Mouse (Mus musculus) small intestine, adult 2 months (tissue): ENCODE measurements around the gene Desi2.

Source experiments
- CTCF ChIP-seq: fragments of 200-500 bp; IDR thresholded peaks from 2 replicates; pipeline ENCODE4 v1.5.1; 2012; ENCODE audit warnings: low read depth, mild to moderate bottlenecking, control low read depth, inconsistent platforms, low read length, moderate library complexity, mixed read lengths; ENCODE audit not compliant: insufficient replicate concordance, insufficient read length; ENCODE audit errors: extremely low read depth
- POLR2A ChIP-seq: fragments of 200-500 bp; IDR thresholded peaks from 2 replicates; pipeline ENCODE4 v1.6.1; 2012; ENCODE audit warnings: low read depth, mild to moderate bottlenecking, control low read depth, inconsistent platforms, low read length, moderate library complexity

DNA sequence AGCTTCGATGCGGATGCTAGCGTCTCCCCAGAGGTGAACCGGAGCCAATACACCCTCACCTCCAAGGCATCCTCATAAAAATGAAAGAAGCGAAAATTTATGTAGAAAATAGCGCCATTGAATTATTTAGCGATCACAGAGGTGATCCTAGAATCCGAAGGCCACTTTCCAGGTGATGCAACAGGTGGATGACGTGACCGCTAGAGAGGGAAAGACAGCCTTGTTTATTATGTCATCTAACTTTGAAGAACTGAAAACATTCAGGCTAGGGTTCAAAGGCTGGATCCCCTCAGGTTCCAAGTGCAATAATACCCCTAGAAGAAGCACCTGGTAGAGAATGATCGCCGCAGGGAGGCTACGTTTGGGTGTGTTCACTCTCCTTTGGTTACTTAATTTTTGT is 1.2 kb downstream of the Desi2 start:
- no peak for TF ChIP-seq POLR2A
- TF ChIP-seq CTCF = no peak
